Mouse (Mus musculus) layer of hippocampus, adult 11-12 months (tissue): ENCODE data around the gene Lemd1.
A peak's percentile ranks its signal among the peaks of the same experiment; 100 is the strongest.

Source experiments
- DNase-seq: peaks from one replicate; pipeline ENCODE4 v3.0.0; 2022; ENCODE audit warnings: low spot score

Gene Lemd1

GRCm38 (mm10) chr1:132200562-132201510, 9.6 kb downstream of the Lemd1 start:
- peak; percentile 65 for DNase-seq

GRCm38 (mm10) chr1:132201511-132201860, 10.3 kb downstream of the Lemd1 start:
- no peak for DNase-seq

GRCm38 (mm10) chr1:132201936-132202335, 10.7 kb downstream of the Lemd1 start:
- no peak for DNase-seq

- no peak for DNase-seq
Measured at GRCm38 (mm10) chr1:132202771-132203170, 11.5 kb downstream of the Lemd1 start.

- DNase-seq, result no peak
Measured at GRCm38 (mm10) chr1:132205958-132206357, 14.7 kb downstream of the Lemd1 start.

- DNase-seq, result no peak
Measured at GRCm38 (mm10) chr1:132206828-132207227, 15.6 kb downstream of the Lemd1 start.

- peak; percentile 62 for DNase-seq
Measured at GRCm38 (mm10) chr1:132208154-132208553, 16.9 kb downstream of the Lemd1 start.

GRCm38 (mm10) chr1:132209400-132209799, 18.2 kb downstream of the Lemd1 start:
- no peak for DNase-seq

GRCm38 (mm10) chr1:132210922-132211321, 19.7 kb downstream of the Lemd1 start:
- no peak for DNase-seq

- DNase-seq, result no peak
Measured at GRCm38 (mm10) chr1:132211672-132212071, 20.4 kb downstream of the Lemd1 start.

- DNase-seq, result peak; percentile 90
Measured at GRCm38 (mm10) chr1:132212218-132212617, 21.0 kb downstream of the Lemd1 start.

- DNase-seq, result no peak
Measured at GRCm38 (mm10) chr1:132213076-132213475, 21.8 kb downstream of the Lemd1 start.

GRCm38 (mm10) chr1:132216276-132216675, 25.0 kb downstream of the Lemd1 start:
- DNase-seq, result no peak

GRCm38 (mm10) chr1:132221627-132222026, 30.4 kb downstream of the Lemd1 start:
- no peak for DNase-seq

GRCm38 (mm10) chr1:132222166-132222565, 30.9 kb downstream of the Lemd1 start:
- no peak for DNase-seq

- no peak for DNase-seq
Measured at GRCm38 (mm10) chr1:132226297-132227080, 35.3 kb downstream of the Lemd1 start.

GRCm38 (mm10) chr1:132229667-132230066, 38.4 kb downstream of the Lemd1 start, which contains the start of gene Gm10188:
TSS of gene Gm10188 (minus strand) at chr1:132229767.
- DNase-seq, result no peak

- no peak for DNase-seq
Measured at GRCm38 (mm10) chr1:132231470-132232274, 40.4 kb downstream of the Lemd1 start.

GRCm38 (mm10) chr1:132233566-132233965, 42.3 kb downstream of the Lemd1 start:
- no peak for DNase-seq

GRCm38 (mm10) chr1:132234757-132235273, 43.6 kb downstream of the Lemd1 start:
- no peak for DNase-seq

- DNase-seq, result peak; percentile 70
Measured at GRCm38 (mm10) chr1:132237585-132238159, 46.4 kb downstream of the Lemd1 start.
